Mouse (Mus musculus) ES-Bruce4 (cell line): ENCODE data around the gene Tm4sf1. TPM values are rescaled to one million over a fixed set of nuclear protein-coding genes. Genes with fewer than 3 reads are reported as not detected.

ENCODE experiments used
- H3K27ac ChIP-seq: 2 replicates; pipeline ENCODE4 v1.5.1; 2012; ENCODE audit warnings: low read length, inconsistent platforms; ENCODE audit not compliant: insufficient read depth
- H3K27me3 ChIP-seq: 2 replicates; pipeline ENCODE4 v1.6.1; 2012; ENCODE audit warnings: mild to moderate bottlenecking, low read length, inconsistent platforms; ENCODE audit not compliant: control insufficient read depth, poor library complexity, insufficient read depth, severe bottlenecking
- H3K36me3 ChIP-seq: 2 replicates; pipeline ENCODE4 v1.6.1; 2012; ENCODE audit warnings: inconsistent platforms, mild to moderate bottlenecking, low read length, moderate library complexity; ENCODE audit not compliant: control insufficient read depth, poor library complexity, insufficient read depth, severe bottlenecking
- H3K4me1 ChIP-seq: one replicate; pipeline ENCODE4 v1.8.1; 2011; ENCODE audit warnings: low read length; ENCODE audit not compliant: control insufficient read depth, insufficient read depth
- H3K4me3 ChIP-seq: 2 replicates; pipeline ENCODE4 v1.5.1; 2011; ENCODE audit warnings: low read depth, mild to moderate bottlenecking, low read length
- H3K9ac ChIP-seq: 2 replicates; pipeline ENCODE4 v1.6.1; 2012; ENCODE audit warnings: low read depth, mild to moderate bottlenecking, inconsistent platforms; ENCODE audit not compliant: poor library complexity, severe bottlenecking
- H3K9me3 ChIP-seq: replicated peaks from 2 replicates; pipeline ENCODE4 v1.6.1; 2012; ENCODE audit warnings: mild to moderate bottlenecking, low read length, inconsistent platforms; ENCODE audit not compliant: control insufficient read depth, poor library complexity, insufficient read depth, severe bottlenecking
- CTCF ChIP-seq: IDR thresholded peaks from one replicate; pipeline ENCODE4 v1.8.1; 2011; ENCODE audit warnings: low read depth, low read length
- EP300 ChIP-seq: IDR thresholded peaks from 2 replicates; pipeline ENCODE4 v1.6.1; 2011; ENCODE audit warnings: low read depth, low read length; ENCODE audit not compliant: insufficient read depth
- POLR2A ChIP-seq: IDR thresholded peaks from one replicate; pipeline ENCODE4 v1.8.1; 2011; ENCODE audit warnings: low read length; ENCODE audit not compliant: insufficient read depth
- polyA plus RNA-seq: library from polyadenylated mRNA; stranded (reverse); fragments of >200 nt; gene quantifications from 2 replicates; pipeline ENCODE4 v1.2.4, GENCODE M21; 2011; ENCODE audit warnings: low read depth; ENCODE audit not compliant: missing spikeins, insufficient read depth, insufficient read length

Tm4sf1 gene
- polyA plus RNA-seq, 1 experiment: 0.81 TPM

GRCm38 (mm10) chr3:57277453-57277852, 24.3 kb downstream of the Tm4sf1 start:
- TF ChIP-seq CTCF: no peak
- TF ChIP-seq POLR2A: no peak
- no peak for TF ChIP-seq EP300
- H3K27me3 ChIP-seq: no peaks in the 10 kb centered on the region
- no peak overlapping the region for H3K4me3 ChIP-seq
- no peaks in the 10 kb centered on the region for H3K36me3 ChIP-seq
- no peaks in the 10 kb centered on the region for H3K4me1 ChIP-seq
- H3K9me3 ChIP-seq: no peaks in the 10 kb centered on the region; the same call in 1 of the 2 replicates
- H3K9ac ChIP-seq: no peak overlapping the region
- H3K27ac ChIP-seq: no peak overlapping the region

- no peak overlapping the region for H3K4me3 ChIP-seq
- no peaks in the 10 kb centered on the region for H3K27me3 ChIP-seq
- H3K27ac ChIP-seq: no peak overlapping the region
- no peak overlapping the region for H3K9ac ChIP-seq
- no peaks in the 10 kb centered on the region for H3K4me1 ChIP-seq
- no peaks in the 10 kb centered on the region for H3K36me3 ChIP-seq
- TF ChIP-seq EP300 (no peak), POLR2A (no peak), CTCF (no peak)
- no peaks in the 10 kb centered on the region; the same call in 1 of the 2 replicates for H3K9me3 ChIP-seq
These were observed 25.0 kb downstream of the Tm4sf1 start for GRCm38 (mm10) chr3:57276821-57277220.

- H3K27me3 ChIP-seq: no peaks in the 10 kb centered on the region
- no peak overlapping the region for H3K27ac ChIP-seq
- no peaks in the 10 kb centered on the region for H3K36me3 ChIP-seq
- H3K9ac ChIP-seq: no peak overlapping the region
- H3K9me3 ChIP-seq: no peaks in the 10 kb centered on the region; the same call in 1 of the 2 replicates
- H3K4me3 ChIP-seq: no peak overlapping the region
- TF ChIP-seq POLR2A (no peak), CTCF (no peak), EP300 (no peak)
- H3K4me1 ChIP-seq: no peaks in the 10 kb centered on the region
These were observed 32.8 kb downstream of the Tm4sf1 start for GRCm38 (mm10) chr3:57268994-57269393.

- H3K27me3 ChIP-seq: no peaks in the 10 kb centered on the region
- H3K4me3 ChIP-seq: no peak overlapping the region
- no peaks in the 10 kb centered on the region for H3K4me1 ChIP-seq
- no peak overlapping the region for H3K9ac ChIP-seq
- H3K36me3 ChIP-seq: no peaks in the 10 kb centered on the region
- H3K9me3 ChIP-seq: no peaks in the 10 kb centered on the region
- TF ChIP-seq EP300 (no peak), CTCF (peak; percentile 60), POLR2A (no peak)
- H3K27ac ChIP-seq: no peak overlapping the region
These were observed 34.1 kb downstream of the Tm4sf1 start for GRCm38 (mm10) chr3:57267559-57268173.

DNA sequence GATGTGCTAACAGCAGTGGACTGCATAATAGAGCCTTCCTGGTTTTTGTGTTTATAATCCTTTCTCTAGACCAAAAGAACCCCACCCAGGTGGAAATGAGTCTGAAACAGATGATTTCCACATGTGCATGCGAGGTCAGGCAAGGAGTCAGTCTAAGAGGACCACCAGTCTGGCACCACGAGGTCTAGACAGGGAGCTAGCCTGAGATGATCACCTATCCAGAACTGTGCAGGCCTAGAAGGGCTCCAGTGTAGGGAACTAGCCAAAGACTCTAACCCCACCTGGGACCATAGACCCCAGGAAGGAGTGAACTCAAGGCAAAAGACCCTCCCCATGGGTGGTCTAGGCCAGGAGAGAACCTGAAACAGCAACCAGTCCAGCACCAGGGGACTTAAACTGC, 48.7 kb downstream of the Tm4sf1 start:
- H3K4me1 ChIP-seq: no peaks in the 10 kb centered on the region
- TF ChIP-seq EP300: no peak
- no peak for TF ChIP-seq CTCF
- TF ChIP-seq POLR2A: no peak
- no peak overlapping the region for H3K9ac ChIP-seq
- no peak overlapping the region for H3K27ac ChIP-seq
- H3K9me3 ChIP-seq: no peaks in the 10 kb centered on the region
- no peaks in the 10 kb centered on the region for H3K36me3 ChIP-seq
- H3K27me3 ChIP-seq: no peaks in the 10 kb centered on the region
- no peak overlapping the region for H3K4me3 ChIP-seq

- H3K27ac ChIP-seq: no peak overlapping the region
- H3K27me3 ChIP-seq: no peaks in the 10 kb centered on the region
- no peaks in the 10 kb centered on the region for H3K9me3 ChIP-seq
- TF ChIP-seq EP300 (no peak), POLR2A (no peak), CTCF (no peak)
- H3K36me3 ChIP-seq: no peaks in the 10 kb centered on the region
- no peak overlapping the region for H3K4me3 ChIP-seq
- no peaks in the 10 kb centered on the region for H3K4me1 ChIP-seq
- no peak overlapping the region for H3K9ac ChIP-seq
These were observed 49.2 kb downstream of the Tm4sf1 start for GRCm38 (mm10) chr3:57252551-57252950.
